Mouse (Mus musculus): ENCODE measurements around the gene Nek7. TPM values are rescaled to one million over a fixed set of nuclear protein-coding genes. Genes with fewer than 3 reads are reported as not detected.

The Nek7 gene
- total and polyA plus RNA-seq, 3 experiments = 29.1 to 75.1 (median 63.7) TPM

DNA sequence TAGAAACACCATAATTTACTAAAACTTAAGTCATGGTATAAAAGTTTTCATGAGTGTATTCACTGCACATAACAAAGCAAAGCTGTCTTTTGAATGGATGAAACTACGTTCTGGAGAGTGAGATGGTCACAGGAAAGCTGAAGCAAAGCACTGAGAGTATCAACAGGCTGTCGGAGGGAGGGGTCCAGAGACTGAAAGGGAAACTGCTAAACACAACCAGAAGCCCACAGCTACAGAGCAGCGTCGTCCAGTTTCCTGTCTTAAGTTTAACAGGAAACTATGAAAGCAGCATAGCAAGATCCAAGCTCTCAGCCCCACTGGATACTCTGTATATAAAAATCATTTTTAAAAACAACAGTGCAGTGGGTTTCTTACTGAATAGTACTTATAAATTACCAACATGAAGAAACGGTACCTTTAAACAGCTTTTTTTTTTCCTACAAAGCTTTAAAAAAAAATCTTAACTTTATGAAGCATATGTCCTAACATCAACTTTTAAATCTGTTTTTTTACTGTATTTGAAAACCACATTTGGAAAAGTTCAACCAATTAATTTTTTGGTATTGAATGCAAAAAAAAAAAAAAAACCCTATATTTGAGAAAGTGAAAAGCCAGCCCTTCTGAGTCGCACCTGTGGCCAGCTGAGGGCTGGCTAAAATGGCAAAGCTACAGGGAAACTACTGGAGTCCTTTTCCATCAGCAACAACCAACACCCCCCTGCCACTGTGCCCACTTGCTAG, 102.4 kb downstream of the Nek7 start:
- peak overlapping the region; percentile 78 for H3K4me2 ChIP-seq (ENCODE audit: insufficient read depth, low read depth, poor library complexity, severe bottlenecking)
- peaks cover 3 to 37% of the 10 kb centered on the region in 2 experiments; a peak in 3 of 4 replicates for H3K4me1 ChIP-seq (ENCODE audit: control insufficient read depth in 1 of 2, insufficient read depth in 2 of 2)
- H3K9me3 ChIP-seq (replicated peaks; ENCODE audit: low read length) = no peaks in the 10 kb centered on the region
- dilution Hi-C loops (cut with MboI; ENCODE audit: extremely low pct_ligation_motif_present, extremely low pct_unique_long_range_greater_than_20kb, low sequenced_read_pairs) = no loop called here
- peak; percentile 66 for DNase-seq (ENCODE audit: extremely low read depth)
- TF ChIP-seq EP300 (IDR thresholded peaks at IDR 0.05; ENCODE audit: low read length) (0 out of 2 replicates have a peak, but pooled peaks have one; percentile 3), IRF4 (IDR thresholded peaks at IDR 0.05; ENCODE audit: low read depth, low read length) (0 out of 2 replicates have a peak, but pooled peaks have one; percentile 8), RCOR1 (conservative IDR thresholded peaks at IDR 0.05; ENCODE audit: low read depth, low read length) (no peak), ETS1 (conservative IDR thresholded peaks at IDR 0.05; ENCODE audit: low read depth, low read length) (0 out of 2 replicates have a peak, but pooled peaks have one; percentile 15), ZNF384 (IDR thresholded peaks at IDR 0.05; ENCODE audit: low read depth, low read length) (peak; percentile 75; the same call in 1 of the 2 replicates), NRF1 (IDR thresholded peaks at IDR 0.05; ENCODE audit: low read depth, low read length) (no peak), CHD1 (IDR thresholded peaks at IDR 0.05; ENCODE audit: low read depth, low read length) (0 out of 2 replicates have a peak, but pooled peaks have one; percentile 53), SIN3A (IDR thresholded peaks at IDR 0.05; ENCODE audit: low read length) (0 out of 2 replicates have a peak, but pooled peaks have one; percentile 32)
- no peaks in the 10 kb centered on the region for H3K27me3 ChIP-seq (replicated peaks)
- peak overlapping the region; percentile 50; the same call in 1 of the 2 replicates for H3K9ac ChIP-seq (ENCODE audit: insufficient read depth, low read depth)
- H3K4me3 ChIP-seq (replicated peaks in 1 of 3; ENCODE audit: low read depth in 2 of 3, low read length in 2 of 3, poor library complexity in 1 of 3) = peak overlapping the region in 1 of 3 experiments; percentile 0
- no peak overlapping the region; the same call in 1 of the 2 replicates for H3K27ac ChIP-seq (ENCODE audit: insufficient read depth, low read depth)
- H3K79me2 ChIP-seq (replicated peaks; ENCODE audit: control insufficient read depth, extremely low read depth, insufficient read depth, poor library complexity, severe bottlenecking) = peaks cover 15% of the 10 kb centered on the region
- H3K36me3 ChIP-seq (replicated peaks in 1 of 2; ENCODE audit: control insufficient read depth in 1 of 2, insufficient read depth in 1 of 2, low read length in 1 of 2) = peaks cover 15 to 34% of the 10 kb centered on the region in 2 experiments
- in situ Hi-C loops (cut with MboI; ENCODE audit: low pct_ligation_motif_present, low pct_unique_long_range_greater_than_20kb, low sequenced_read_pairs) = no loop called here

DNA sequence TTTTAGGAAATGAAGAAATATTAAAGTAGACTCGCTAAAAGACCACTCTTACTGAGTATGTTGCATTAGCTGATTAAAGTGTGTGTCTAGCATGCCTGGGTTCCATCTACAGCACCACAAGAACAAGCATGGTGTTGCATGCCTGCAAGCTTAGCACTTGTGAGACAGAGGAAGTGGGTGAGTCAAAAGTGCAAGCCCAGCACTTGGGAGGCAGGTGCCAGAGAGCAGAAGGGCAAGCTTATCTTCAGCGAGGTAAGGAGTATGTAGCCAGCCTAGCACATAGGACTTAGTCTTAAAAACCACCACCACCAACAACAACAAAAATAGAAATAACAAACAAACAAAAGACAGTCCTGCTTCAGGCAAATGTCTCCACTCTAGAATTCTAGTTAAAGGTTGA, 103.0 kb downstream of the Nek7 start:
- dilution Hi-C loops (cut with MboI; ENCODE audit: extremely low pct_ligation_motif_present, extremely low pct_unique_long_range_greater_than_20kb, low sequenced_read_pairs) (no loop called here), in situ Hi-C loops (cut with MboI; ENCODE audit: low pct_ligation_motif_present, low pct_unique_long_range_greater_than_20kb, low sequenced_read_pairs) (no loop called here)
- Histone ChIP-seq H3K9ac (ENCODE audit: insufficient read depth, low read depth) (peak overlapping the region; percentile 50; the same call in 1 of the 2 replicates), H3K36me3 (replicated peaks in 1 of 2; ENCODE audit: control insufficient read depth in 1 of 2, insufficient read depth in 1 of 2, low read length in 1 of 2) (peaks cover 15 to 36% of the 10 kb centered on the region in 2 experiments), H3K4me1 (ENCODE audit: control insufficient read depth in 1 of 2, insufficient read depth in 2 of 2) (peaks cover 8 to 43% of the 10 kb centered on the region in 2 experiments), H3K27ac (ENCODE audit: insufficient read depth, low read depth) (peak overlapping the region; percentile 22; the same call in 1 of the 2 replicates), H3K27me3 (replicated peaks) (no peaks in the 10 kb centered on the region), H3K4me3 (replicated peaks in 1 of 3; ENCODE audit: low read depth in 2 of 3, low read length in 2 of 3, poor library complexity in 1 of 3) (no peak overlapping the region), H3K79me2 (replicated peaks; ENCODE audit: control insufficient read depth, extremely low read depth, insufficient read depth, poor library complexity, severe bottlenecking) (peaks cover 15% of the 10 kb centered on the region), H3K4me2 (ENCODE audit: insufficient read depth, low read depth, poor library complexity, severe bottlenecking) (peak overlapping the region; percentile 76; the same call in 1 of the 2 replicates), H3K9me3 (replicated peaks; ENCODE audit: low read length) (no peaks in the 10 kb centered on the region)
- TF ChIP-seq MAFK (IDR thresholded peaks at IDR 0.05; ENCODE audit: insufficient replicate concordance, low read length) = peak; percentile 86
- no peak for TF ChIP-seq NRF1 (IDR thresholded peaks at IDR 0.05; ENCODE audit: low read depth, low read length)
- peak; percentile 55; the same call in 1 of the 2 replicates for TF ChIP-seq BHLHE40 (IDR thresholded peaks at IDR 0.05; ENCODE audit: low read depth, low read length)
- 0 out of 2 replicates have a peak, but pooled peaks have one; percentile 34 for TF ChIP-seq MYC (IDR thresholded peaks at IDR 0.05; ENCODE audit: low read depth, low read length)
- DNase-seq (ENCODE audit: extremely low read depth) = peak; percentile 64

Data from CH12.LX (cell line).